Mouse (Mus musculus): ENCODE data around the gene Dsn1. TPM values are rescaled to one million over a fixed set of nuclear protein-coding genes. Genes with fewer than 3 reads are reported as not detected.

Dsn1 gene
- total RNA-seq, 2 experiments from 2014 or later, result 5.9 to 7.1 TPM

Other genes starting within 250 kb of the Dsn1 start
- gene Myl9, start 231.7 kb downstream of the Dsn1 start, total RNA-seq (2021), result 10 to 100 TPM; 17.5 to 20.6 TPM
- gene Tgif2, start 167.1 kb downstream of the Dsn1 start, total RNA-seq (2021), result 1 to 10 TPM; 1.8 to 3.1 TPM
- 1 to 10 TPM; 2.4 to 3.6 TPM for gene 4930518I15Rik, start 149.2 kb downstream of the Dsn1 start, total RNA-seq (2021)
- gene Rab5if, start 144.0 kb downstream of the Dsn1 start, total RNA-seq (2021), result 100 to 1,000 TPM; 119 to 121 TPM
- not detected for gene Sla2, start 120.0 kb downstream of the Dsn1 start, total RNA-seq (2021)
- gene Ndrg3, start 15.1 kb downstream of the Dsn1 start, total RNA-seq (2021), result 100 to 1,000 TPM; 581 to 586 TPM
- 10 to 100 TPM; 61.2 to 61.4 TPM for gene Soga1, start 72.1 kb upstream of the Dsn1 start, total RNA-seq (2021)
- gene Tldc2, start 79.9 kb upstream of the Dsn1 start, total RNA-seq (2021), result not detected
- gene Samhd1, start 128.1 kb upstream of the Dsn1 start, total RNA-seq (2021), result 10 to 100 TPM; 16.7 to 17.4 TPM
- gene Rbl1, start 197.4 kb upstream of the Dsn1 start, total RNA-seq (2021), result 1 to 10 TPM; 2.1 to 2.5 TPM